ENCODE assay signal across 11 mouse cellular contexts in genomic region chr8:12105106-12105901, GRCm38 (mm10).
DNase-seq lines count a peak whose midpoint lies in the region; ATAC-seq lines count a peak whose summit lies in the region.
"Had no signal": no experiment of that assay in that cellular context is flagged by ENCODE, and none has a peak within 500 bp of the region (broad histone marks: within the 10 kb centered on the region; RNA-seq: fewer than 3 reads in every experiment).

No protein-coding gene starts in this region.

- 16% methylated on average over 15 of the region's 15 CpGs for WGBS in hindbrain, embryonic 10.5 days
- WGBS in midbrain, embryonic 16.5 days: 7% methylated on average over 15 of the region's 15 CpGs

- peak overlapping the region; percentile 84 for H3K27ac ChIP-seq in hindbrain, embryonic 10.5 days
- no peak overlapping the region for H3K27ac ChIP-seq in midbrain, embryonic 16.5 days (ENCODE audit: low read length)
- H3K27ac ChIP-seq: heart, embryonic 10.5 days; intestine, embryonic 15.5 days had no signal

- peaks cover 60% of the 10 kb centered on the region for H3K4me1 ChIP-seq in hindbrain, embryonic 10.5 days (replicated peaks)
- H3K4me1 ChIP-seq in midbrain, embryonic 16.5 days (ENCODE audit: control insufficient read depth, insufficient read depth, low read length): peaks cover 15% of the 10 kb centered on the region
- H3K4me1 ChIP-seq: intestine, embryonic 15.5 days had no signal

- peak; percentile 58 for DNase-seq in ZHBTc4 (ENCODE audit: low read depth, low spot score)
- DNase-seq in embryo, embryonic 11 days: peak; percentile 64
- DNase-seq in hindbrain, embryonic 10.5 days (ENCODE audit: low spot score): peak; percentile 76
- no peak for DNase-seq in cerebellum, postnatal 25 days
- DNase-seq in lung, postnatal 10 days: no peak
- DNase-seq in urinary bladder, postnatal 25 days (ENCODE audit: low spot score): no peak
- DNase-seq: adrenal gland, postnatal 36 days had no signal

- H3K36me3 ChIP-seq in hindbrain, embryonic 10.5 days: no peaks in the 10 kb centered on the region
- no peaks in the 10 kb centered on the region for H3K36me3 ChIP-seq in midbrain, embryonic 16.5 days (ENCODE audit: control insufficient read depth, insufficient read depth, low read length)
- H3K36me3 ChIP-seq: G1E; heart, embryonic 10.5 days; intestine, embryonic 15.5 days had no signal

- no peaks in the 10 kb centered on the region for H3K9me3 ChIP-seq in hindbrain, embryonic 10.5 days
- no peaks in the 10 kb centered on the region for H3K9me3 ChIP-seq in midbrain, embryonic 16.5 days (replicated peaks; ENCODE audit: control insufficient read depth, low read length, poor library complexity, severe bottlenecking)
- H3K9me3 ChIP-seq: G1E; heart, embryonic 10.5 days; intestine, embryonic 15.5 days had no signal

- no peak overlapping the region for H3K4me2 ChIP-seq in midbrain, embryonic 16.5 days (ENCODE audit: low read length)
- H3K4me2 ChIP-seq: intestine, embryonic 15.5 days had no signal

- ATAC-seq in midbrain, embryonic 16.5 days: 0 out of 2 replicates have a peak, but pooled peaks have one; percentile 56
- ATAC-seq: intestine, embryonic 15.5 days had no signal

- H3K9ac ChIP-seq in midbrain, embryonic 16.5 days (ENCODE audit: low read depth, low read length): no peak overlapping the region
- H3K9ac ChIP-seq: intestine, embryonic 15.5 days had no signal

- H3K27me3 ChIP-seq in hindbrain, embryonic 10.5 days (ENCODE audit: insufficient read depth, poor library complexity, severe bottlenecking): peaks cover 63% of the 10 kb centered on the region
- H3K27me3 ChIP-seq in midbrain, embryonic 16.5 days (ENCODE audit: control insufficient read depth, insufficient read depth, low read depth, low read length): peaks cover 18% of the 10 kb centered on the region
- H3K27me3 ChIP-seq: intestine, embryonic 15.5 days had no signal

- H3K4me3 ChIP-seq in hindbrain, embryonic 10.5 days: 0 out of 2 replicates have a peak overlapping the region, but pooled peaks have one; percentile 10
- no peak overlapping the region for H3K4me3 ChIP-seq in midbrain, embryonic 16.5 days (ENCODE audit: low read depth, low read length)
- H3K4me3 ChIP-seq: heart, embryonic 10.5 days; intestine, embryonic 15.5 days had no signal

Comparison
In these comparisons a context has a peak if more than half of its experiments do, and no peak if none do; other contexts are left out.
1. DNase-seq: peak in ZHBTc4 (single experiment), embryo, embryonic 11 days (single experiment) and hindbrain, embryonic 10.5 days (single experiment); none in cerebellum, postnatal 25 days (0 of 2), lung, postnatal 10 days (single experiment) and urinary bladder, postnatal 25 days (single experiment).